Mouse (Mus musculus) megakaryocyte, embryonic 14.5 days (primary cell): Measurements from ENCODE around the gene Kif11.

Experiments used
- FLI1 ChIP-seq: IDR thresholded peaks from 2 replicates; pipeline ENCODE4 v1.6.1; 2012; ENCODE audit warnings: low read length, inconsistent platforms, mixed read lengths
- GATA1 ChIP-seq: IDR thresholded peaks from 3 replicates; pipeline ENCODE4 v1.6.1; 2012; ENCODE audit warnings: mixed read lengths, low read length, inconsistent platforms, borderline replicate concordance

GRCm38 (mm10) chr19:37468841-37469566 lies 92.8 kb downstream of the Kif11 start:
- TF ChIP-seq GATA1 (no peak), FLI1 (no peak)
